ENCODE assay signal across 8 mouse cellular contexts in the genomic region with DNA sequence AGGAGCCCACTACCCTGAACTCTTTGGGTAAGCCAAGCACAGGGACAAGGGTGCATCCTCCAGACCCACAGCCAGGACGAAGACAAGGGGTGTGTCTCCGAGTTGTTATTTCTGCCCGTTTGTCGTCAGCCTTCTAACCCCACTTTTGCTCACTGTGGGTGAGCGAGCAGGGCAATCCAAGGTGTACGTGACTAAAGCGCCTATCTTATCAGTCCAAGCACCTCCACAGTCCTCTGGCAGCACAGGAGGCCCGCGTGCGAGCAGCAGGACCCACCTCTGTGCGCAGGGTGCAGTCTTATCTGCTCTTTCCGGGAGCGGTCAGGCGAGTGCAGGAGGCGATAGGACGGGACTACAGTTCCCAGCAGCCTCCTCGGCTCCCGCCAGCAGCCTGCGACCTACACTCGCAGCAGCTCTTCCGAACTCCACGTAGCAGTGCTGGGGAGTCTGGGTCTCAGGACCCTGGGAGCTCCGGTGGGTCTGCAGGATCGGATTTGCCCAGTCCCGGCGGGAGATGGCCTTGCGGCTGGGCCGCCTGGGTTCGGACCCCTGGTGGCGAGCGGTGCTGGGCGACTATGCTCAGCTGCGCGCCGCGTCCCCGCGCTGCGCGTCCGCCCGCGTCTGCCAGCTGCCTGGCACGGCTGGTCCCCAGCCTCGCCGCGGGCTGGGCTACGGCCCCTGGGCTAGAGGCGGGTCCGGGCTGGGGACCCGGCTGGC. TPM values are rescaled to one million over a fixed set of nuclear protein-coding genes. Genes with fewer than 3 reads are reported as not detected.
DNase-seq lines count a peak whose midpoint lies in the region; ATAC-seq and TF ChIP-seq lines count a peak whose summit lies in the region.

Gene Cpox (plus strand): TSS at position 376 of the 714 bp plus-strand sequence.

- POLR2A ChIA-PET in Patski (lab: Charles Lee), result interaction anchor here (0.9 to 1.0 kb wide), 2 partner anchors 12 to 58 kb away, joined by 3 to 4 read pairs; partner anchors contain the start of gene Cldnd1

- peak within 1 kb of the TSS; percentile 75 for H3K9ac ChIP-seq in hindbrain, embryonic 14.5 days

- TF ChIP-seq CTCF in Patski (IDR thresholded peaks at IDR 0.05), result peak; percentile 37

- peak; percentile 34 for DNase-seq in Patski (ENCODE audit: low read depth, low spot score)
- peak; percentile 80 to 87 for DNase-seq in cerebellum, postnatal 14 days
- DNase-seq in frontal cortex, postnatal 25 days (ENCODE audit: low spot score in 2 of 2), result peak; percentile 74 to 76
- DNase-seq in hindbrain, embryonic 14.5 days (ENCODE audit: low spot score), result peak; percentile 80
- DNase-seq in layer of hippocampus, postnatal 36 days, result peak; percentile 87 to 89
- DNase-seq in lung, postnatal 36 days, result peak; percentile 82
- peak; percentile 92 for DNase-seq in retina, postnatal 1 day
- peak; percentile 75 to 86 for DNase-seq in urinary bladder, adult 18-20 months (ENCODE audit: low spot score in 2 of 2)

- H3K36me3 ChIP-seq in hindbrain, embryonic 14.5 days (replicated peaks; ENCODE audit: control insufficient read depth, insufficient read depth), result peaks cover 22% of the 10 kb centered on the region

- H3K9me3 ChIP-seq in hindbrain, embryonic 14.5 days (ENCODE audit: control insufficient read depth, low read length), result no peaks in the 10 kb centered on the region

- H3K4me1 ChIP-seq in hindbrain, embryonic 14.5 days (replicated peaks; ENCODE audit: control insufficient read depth, insufficient read depth, low read length), result peaks cover 7% of the 10 kb centered on the region

- H3K27ac ChIP-seq in hindbrain, embryonic 14.5 days, result peak within 1 kb of the TSS; percentile 78

- under 1% methylated on average over 51 of the region's 51 CpGs for WGBS in hindbrain, embryonic 14.5 days

- peak; percentile 98 for ATAC-seq in Patski
- ATAC-seq in hindbrain, embryonic 14.5 days (ENCODE audit: low FRiP score), result peak; percentile 99

- CTCF ChIA-PET in Patski (lab: Charles Lee), result no interaction called here

- H3K27me3 ChIP-seq in Patski, result no peaks in the 10 kb centered on the region
- no peaks in the 10 kb centered on the region for H3K27me3 ChIP-seq in hindbrain, embryonic 14.5 days (ENCODE audit: control insufficient read depth, insufficient read depth, low read length)

- peak within 1 kb of the TSS; percentile 83 for H3K4me3 ChIP-seq in hindbrain, embryonic 14.5 days (replicated peaks; ENCODE audit: low read length)

- in situ Hi-C loops in Patski (cut with MboI; ENCODE audit: low pct_unique_long_range_greater_than_20kb), result no loop called here

- peak within 1 kb of the TSS; percentile 72 for H3K4me2 ChIP-seq in hindbrain, embryonic 14.5 days (replicated peaks)

RNA-seq across cellular contexts. Expression of gene Cpox, which starts in this region (rescaled TPM):
- polyA plus RNA-seq in Patski (2021), result 27.3 TPM
- 12.4 and 17.5 TPM in 2 replicates for polyA plus RNA-seq in hindbrain, embryonic 14.5 days (2014; fragmentation: Nextera tagmentation; extraction: Ambion mirVana)
- 10 to 100 TPM; 52.3 to 53.8 TPM for total RNA-seq in layer of hippocampus, postnatal 36 days (2021)

Comparison
In these comparisons a context has a peak if more than half of its experiments do, and no peak if none do; other contexts are left out.
1. Peak in every context shown above with its lines: DNase-seq, ATAC-seq, H3K4me3 ChIP-seq and H3K27ac ChIP-seq.
2. DNase-seq: peak in every context shown above with its lines; median percentile 92 in retina, postnatal 1 day; 88 in layer of hippocampus, postnatal 36 days; 84 in cerebellum, postnatal 14 days; 82 in lung, postnatal 36 days; 80 in urinary bladder, adult 18-20 months; 80 in hindbrain, embryonic 14.5 days; 75 in frontal cortex, postnatal 25 days; 34 in Patski.